Mouse (Mus musculus): ENCODE measurements at regions not wholly inside any gene's neighbourhood (a gene's known extent, or its start where the extent isn't known, plus 50 kb on each side); places are given as distances from the start of the nearest gene placed in this dataset.

DNA sequence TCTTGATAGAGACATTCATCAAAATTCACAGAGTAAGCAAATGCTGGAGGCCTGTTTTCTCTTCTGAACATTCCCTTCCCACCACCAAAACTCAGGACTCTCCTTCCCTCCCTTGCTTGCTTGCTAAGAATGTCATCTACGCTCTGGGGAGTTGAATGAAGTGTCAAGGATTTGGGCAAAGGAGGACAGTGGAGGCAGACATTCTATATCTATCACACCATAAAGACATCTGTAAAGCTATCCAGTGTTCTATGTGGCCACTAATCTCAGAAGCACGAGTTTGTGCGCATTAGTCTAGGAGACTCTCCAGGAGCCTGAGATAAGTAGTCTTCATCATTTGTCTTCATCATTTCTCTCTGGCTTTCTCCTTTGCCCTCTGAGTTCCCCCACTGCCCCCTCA is 94.1 kb upstream of the Dapk1 start:
- TF ChIP-seq CTCF (IDR thresholded peaks at IDR 0.05; ENCODE audit: extremely low read depth, insufficient read depth, low read length) (no peak), POLR2A (IDR thresholded peaks at IDR 0.05; ENCODE audit: extremely low read depth, insufficient read depth, low read length) (no peak)
